Mouse (Mus musculus): ENCODE measurements around the gene Pml. TPM values are rescaled to one million over a fixed set of nuclear protein-coding genes. Genes with fewer than 3 reads are reported as not detected.
"Not testable (repeated sequence)": the region's sequence is repeated elsewhere in the genome, so short reads cannot be mapped to it uniquely, and the experiment has no call there.

The Pml gene
- total RNA-seq, 2 experiments from 2014 or later: 13.3 to 14.5 TPM

GRCm38 (mm10) chr9:58274101-58274604, 24.6 kb upstream of the Pml start:
- intact Hi-C loops (cut with DNase I): loop anchor here (5.0 kb wide), 1 partner anchor 237 kb away; no protein-coding TSS in a partner anchor

DNA sequence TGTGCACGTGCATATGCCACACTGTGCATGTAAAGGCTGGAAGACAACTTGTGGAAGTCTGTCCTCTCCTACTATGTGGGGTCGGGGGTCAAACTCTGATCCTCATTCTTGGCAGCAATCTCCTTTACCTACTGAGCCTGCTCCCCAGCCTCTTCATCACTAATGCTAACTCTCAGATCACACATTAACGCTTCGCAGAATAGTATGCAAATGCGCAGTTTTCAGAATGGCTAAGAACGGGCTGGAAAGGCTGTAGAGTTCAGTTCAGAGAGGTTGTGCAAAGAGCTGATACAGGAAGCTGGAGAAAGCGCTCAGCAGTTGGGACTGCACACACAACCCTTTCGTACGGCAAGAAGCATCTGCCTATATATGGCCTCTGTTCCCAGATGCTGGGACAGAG, 23.3 kb upstream of the Pml start:
- intact Hi-C loops (cut with DNase I): loop anchor here (5.0 kb wide), 1 partner anchor 236 kb away; no protein-coding TSS in a partner anchor
- DNase-seq (ENCODE audit: extremely low spot score in 1 of 2, low spot score in 2 of 2): no peak

More at GRCm38 (mm10) chr9:58274101-58274604, 24.6 kb upstream of the Pml start:
- no peak for DNase-seq (ENCODE audit: extremely low spot score in 1 of 2, low spot score in 2 of 2)

DNA sequence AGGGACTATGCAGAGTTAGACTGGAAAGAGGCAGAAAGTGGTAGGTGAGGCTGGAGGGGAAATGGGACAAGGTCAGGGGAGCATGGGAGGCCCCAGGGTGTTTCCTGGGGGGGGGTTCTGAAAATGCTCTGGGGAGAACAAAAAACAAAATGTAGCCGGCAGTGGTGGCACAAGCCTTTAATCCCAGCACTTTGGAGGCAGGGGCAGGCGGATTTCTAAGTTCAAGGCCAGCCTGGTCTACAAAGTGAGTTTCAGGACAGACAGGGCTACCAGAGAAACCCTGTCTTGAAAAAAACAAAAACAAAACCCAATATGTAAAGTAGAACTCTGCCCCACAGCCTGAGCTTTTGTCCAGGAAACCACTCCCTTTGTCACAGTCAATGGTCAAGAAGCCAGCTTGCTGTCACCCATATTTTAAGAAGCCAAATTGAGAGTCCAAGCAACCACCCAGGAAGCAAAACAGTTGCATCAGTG, 22.5 kb upstream of the Pml start:
- no peak for DNase-seq (ENCODE audit: extremely low spot score in 1 of 2, low spot score in 2 of 2)
- intact Hi-C loops (cut with DNase I): loop anchor here (5.0 kb wide), 1 partner anchor 235 kb away; no protein-coding TSS in a partner anchor

GRCm38 (mm10) chr9:58271551-58271950, 22.0 kb upstream of the Pml start:
- intact Hi-C loops (cut with DNase I): loop anchor here (5.0 kb wide), 1 partner anchor 234 kb away; no protein-coding TSS in a partner anchor
- not testable (repeated sequence) for DNase-seq (ENCODE audit: extremely low spot score in 1 of 2, low spot score in 2 of 2)

DNA sequence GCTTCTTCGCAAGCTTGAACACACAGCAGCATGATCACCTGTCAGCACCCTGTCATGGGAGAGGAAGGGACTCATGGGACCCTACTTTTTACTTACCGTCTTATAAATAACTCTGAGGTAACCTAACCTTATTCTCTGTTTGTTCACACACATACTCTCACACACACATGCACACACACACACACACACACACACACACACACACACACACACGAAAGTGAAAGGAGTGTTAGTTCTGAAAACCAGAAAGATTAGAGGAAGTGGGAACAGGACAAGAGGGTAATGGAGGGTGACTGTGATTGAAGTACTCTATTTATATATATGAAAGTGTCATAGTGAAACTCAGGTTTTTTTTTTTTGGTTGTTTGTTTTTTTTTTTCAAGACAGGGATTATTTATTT, 21.5 kb upstream of the Pml start:
- intact Hi-C loops (cut with DNase I): loop anchor here (5.0 kb wide), 1 partner anchor 234 kb away; no protein-coding TSS in a partner anchor
- DNase-seq (ENCODE audit: extremely low spot score in 1 of 2, low spot score in 2 of 2): no peak

DNA sequence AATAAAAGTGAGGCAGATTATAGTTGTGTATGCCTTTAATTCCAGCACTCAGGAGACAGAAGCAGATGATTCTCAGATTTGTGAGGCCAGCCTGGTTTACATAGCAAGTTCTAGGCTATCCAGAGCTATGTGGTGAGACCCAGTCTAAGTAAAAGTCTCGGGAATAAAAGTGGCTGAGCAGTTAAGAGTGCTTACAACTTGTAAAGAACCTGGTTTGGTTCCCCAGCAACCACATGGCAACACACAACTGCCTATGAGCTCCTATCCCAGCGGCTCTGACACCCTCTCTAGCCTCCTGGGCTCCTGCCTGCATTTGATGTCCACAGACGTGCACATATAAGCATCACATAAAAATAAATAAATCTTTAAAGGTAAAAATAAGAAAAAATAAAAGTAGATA, 20.5 kb upstream of the Pml start:
- intact Hi-C loops (cut with DNase I): loop anchor here (5.0 kb wide), 1 partner anchor 233 kb away; no protein-coding TSS in a partner anchor
- no peak for DNase-seq (ENCODE audit: extremely low spot score in 1 of 2, low spot score in 2 of 2)

DNA sequence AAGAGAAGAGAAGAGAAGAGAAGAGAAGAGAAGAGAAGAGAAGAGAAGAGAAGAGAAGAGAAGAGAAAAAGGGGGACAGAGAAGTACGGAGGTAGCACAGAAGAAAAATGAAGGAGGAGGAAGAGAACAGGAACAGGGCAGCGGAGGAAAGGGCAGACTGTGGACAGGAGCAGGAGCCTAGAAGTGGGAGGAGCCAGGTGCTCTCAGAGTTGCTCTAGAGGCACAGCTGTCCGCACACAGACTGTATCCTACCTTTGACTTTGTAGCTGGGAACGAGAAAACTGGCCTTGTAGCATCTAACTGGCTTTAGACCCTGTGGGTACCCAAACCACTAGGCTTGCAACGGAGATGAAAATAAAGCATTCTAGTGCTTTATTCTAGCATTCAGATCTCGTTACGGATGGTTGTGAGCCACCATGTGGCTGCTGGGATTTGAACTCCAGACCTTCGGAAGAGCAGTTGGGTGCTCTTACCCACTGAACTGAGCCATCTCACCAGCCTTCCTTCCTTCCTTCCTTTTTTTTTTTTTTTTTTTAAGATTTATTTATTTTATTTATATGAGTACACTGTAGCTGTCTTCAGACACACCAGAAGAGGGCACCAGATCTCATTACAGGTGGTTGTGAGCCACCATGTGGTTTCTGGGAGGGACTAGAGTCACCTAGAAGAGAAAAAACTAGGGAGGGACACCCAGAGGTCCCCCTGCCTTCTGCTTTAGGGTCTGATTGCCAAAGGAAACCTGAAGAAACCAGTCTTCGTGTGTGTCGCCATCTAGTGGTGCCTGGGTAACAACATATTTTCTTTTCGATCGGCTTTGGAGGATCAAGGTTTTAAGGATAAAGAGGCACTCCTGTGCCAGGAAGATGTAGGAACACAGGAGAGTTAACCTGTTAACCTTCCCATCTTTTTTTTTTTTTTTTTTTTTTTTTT, 19.1 kb upstream of the Pml start:
- peak; percentile 48 to 61 for DNase-seq (ENCODE audit: extremely low spot score in 1 of 2, low spot score in 2 of 2)
- intact Hi-C loops (cut with DNase I): no loop called here

DNA sequence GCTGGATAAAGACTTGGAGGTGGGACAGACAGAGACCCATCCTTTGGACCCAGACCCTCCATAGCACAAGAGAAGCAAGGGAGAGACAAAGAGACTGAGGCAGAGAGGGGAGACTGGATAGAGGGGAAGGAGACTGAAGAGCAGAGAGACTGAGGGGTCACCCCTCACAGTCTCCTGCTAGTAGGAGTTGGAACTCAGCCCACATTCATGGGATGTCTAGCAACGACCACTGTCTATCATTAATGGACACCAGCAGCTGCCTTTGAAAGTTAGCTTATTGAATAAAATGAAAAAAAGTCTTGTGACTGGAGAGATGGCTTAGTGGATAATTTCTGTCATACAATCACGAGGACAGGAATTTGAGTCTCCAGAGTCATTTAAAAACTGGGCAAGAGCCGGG, 17.5 kb upstream of the Pml start:
- DNase-seq (ENCODE audit: extremely low spot score in 1 of 2, low spot score in 2 of 2): no peak
- intact Hi-C loops (cut with DNase I): no loop called here

- peak in 1 of 2 experiments; percentile 28 for DNase-seq (ENCODE audit: extremely low spot score in 1 of 2, low spot score in 2 of 2)
- intact Hi-C loops (cut with DNase I): no loop called here
Observed at GRCm38 (mm10) chr9:58266571-58267011, 17.0 kb upstream of the Pml start.

- DNase-seq (ENCODE audit: extremely low spot score in 1 of 2, low spot score in 2 of 2): no peak
- intact Hi-C loops (cut with DNase I): no loop called here
Observed at GRCm38 (mm10) chr9:58265368-58265767, 15.8 kb upstream of the Pml start.

GRCm38 (mm10) chr9:58262507-58262906, 12.9 kb upstream of the Pml start:
- intact Hi-C loops (cut with DNase I): no loop called here
- no peak for DNase-seq (ENCODE audit: extremely low spot score in 1 of 2, low spot score in 2 of 2)

DNA sequence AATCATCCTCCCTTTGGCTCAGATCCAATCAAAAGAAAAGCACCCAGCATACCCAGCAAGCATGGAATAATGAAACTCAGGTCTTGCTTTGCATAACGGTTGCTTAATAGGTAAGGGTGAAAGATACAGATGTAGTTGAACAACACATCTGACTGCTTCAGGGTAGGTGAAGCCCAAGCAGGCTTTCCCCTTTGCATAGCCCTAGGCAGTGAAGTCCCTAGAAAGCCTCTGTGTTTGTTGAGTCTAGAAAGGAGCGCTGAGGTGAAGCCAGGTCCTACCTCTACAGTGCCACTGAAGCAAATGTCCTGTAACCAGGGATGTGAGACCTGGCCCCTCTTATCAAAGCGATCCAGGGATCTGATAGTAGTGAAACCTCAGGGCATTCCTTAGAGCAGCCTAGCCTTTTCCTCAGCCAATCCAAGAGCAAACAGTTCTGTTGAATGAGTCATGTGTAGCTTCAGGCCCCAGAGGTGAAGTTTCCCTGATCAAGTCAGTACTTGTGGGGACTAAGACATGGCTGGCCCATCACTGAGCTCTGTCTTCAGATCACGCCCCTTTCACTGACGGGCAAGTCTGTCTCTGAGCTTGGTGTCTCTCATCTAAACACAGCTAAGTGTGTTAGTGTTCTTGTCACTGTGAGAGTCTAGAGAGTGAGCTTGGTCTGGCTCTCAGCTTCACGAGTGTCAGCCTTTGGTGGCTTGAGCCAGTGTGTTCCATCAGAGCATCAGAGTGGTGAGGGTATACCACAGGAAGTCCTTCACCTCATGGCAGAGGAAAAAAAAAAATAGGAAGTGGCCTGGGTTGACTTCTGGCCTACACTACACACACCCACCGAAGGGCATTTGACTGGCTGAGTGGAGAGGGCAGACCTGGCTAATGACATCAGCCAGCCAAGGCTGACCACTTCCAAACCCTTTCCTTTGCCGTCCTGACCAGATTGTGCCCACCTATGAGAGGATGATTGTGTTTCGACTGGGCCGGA, 6.4 kb upstream of the Pml start:
- no peak for DNase-seq (ENCODE audit: extremely low spot score in 1 of 2, low spot score in 2 of 2)
- intact Hi-C loops (cut with DNase I): no loop called here

GRCm38 (mm10) chr9:58255105-58255504, 5.5 kb upstream of the Pml start:
- intact Hi-C loops (cut with DNase I): no loop called here
- DNase-seq (ENCODE audit: extremely low spot score in 1 of 2, low spot score in 2 of 2): no peak

- intact Hi-C loops (cut with DNase I); DNase-seq (ENCODE audit: extremely low spot score in 1 of 2, low spot score in 2 of 2): not testable (repeated sequence)
Observed at GRCm38 (mm10) chr9:58253805-58254122, 4.2 kb upstream of the Pml start.

DNA sequence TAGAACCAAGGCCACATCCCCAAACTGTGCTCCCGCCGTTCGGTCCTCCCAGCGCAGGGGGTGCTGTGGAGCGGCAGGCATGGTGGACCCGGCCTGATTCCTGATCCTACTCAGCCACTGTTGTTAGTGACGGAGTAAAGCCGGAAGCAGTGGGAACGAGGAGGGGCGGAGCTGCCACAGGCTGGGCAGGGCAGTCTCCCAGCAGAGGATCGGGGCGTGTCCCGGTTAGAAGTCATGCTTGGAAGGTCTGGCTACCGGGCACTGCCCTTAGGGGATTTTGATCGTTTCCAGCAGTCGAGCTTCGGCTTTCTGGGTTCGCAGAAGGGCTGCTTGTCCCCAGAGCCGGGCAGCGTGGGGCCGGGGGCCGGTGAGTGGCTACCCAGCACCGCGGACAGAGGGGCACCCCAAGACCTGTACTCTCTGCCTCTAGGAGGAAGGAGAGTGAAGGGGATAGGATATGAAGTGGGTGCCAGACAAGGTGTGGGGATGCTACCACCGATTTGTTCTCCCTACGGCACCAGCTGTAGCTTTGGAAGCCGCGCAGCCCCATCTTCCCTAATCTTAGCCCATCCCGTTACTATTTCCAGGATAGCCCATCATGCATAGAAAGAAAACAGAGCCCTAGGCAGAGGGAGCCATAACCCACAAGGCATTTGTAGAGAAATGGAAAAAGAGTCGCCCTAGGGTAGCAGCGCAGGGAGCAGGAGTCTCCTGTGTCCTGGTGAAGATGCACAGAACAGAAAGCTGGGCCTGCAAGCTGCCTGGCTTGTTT, 3.6 kb upstream of the Pml start, which contains the start of gene Stoml1:
Gene Stoml1 (plus strand): TSS at position 132 of the 772 bp plus-strand sequence.
- DNase-seq (ENCODE audit: extremely low spot score in 1 of 2, low spot score in 2 of 2): peak; percentile 91 to 96
- intact Hi-C loops (cut with DNase I): no loop called here

GRCm38 (mm10) chr9:58250730-58251129, 1.1 kb upstream of the Pml start:
- DNase-seq (ENCODE audit: extremely low spot score in 1 of 2, low spot score in 2 of 2); intact Hi-C loops (cut with DNase I): not testable (repeated sequence)

- intact Hi-C loops (cut with DNase I): no loop called here
- DNase-seq (ENCODE audit: extremely low spot score in 1 of 2, low spot score in 2 of 2): no peak
Observed at GRCm38 (mm10) chr9:58250322-58250721, 736 bp upstream of the Pml start.
